Mouse (Mus musculus): ENCODE data around the gene March10. TPM values are rescaled to one million over a fixed set of nuclear protein-coding genes. Genes with fewer than 3 reads are reported as not detected.

Gene March10
- polyA plus RNA-seq, 1 experiment, result 0.13 TPM

DNA sequence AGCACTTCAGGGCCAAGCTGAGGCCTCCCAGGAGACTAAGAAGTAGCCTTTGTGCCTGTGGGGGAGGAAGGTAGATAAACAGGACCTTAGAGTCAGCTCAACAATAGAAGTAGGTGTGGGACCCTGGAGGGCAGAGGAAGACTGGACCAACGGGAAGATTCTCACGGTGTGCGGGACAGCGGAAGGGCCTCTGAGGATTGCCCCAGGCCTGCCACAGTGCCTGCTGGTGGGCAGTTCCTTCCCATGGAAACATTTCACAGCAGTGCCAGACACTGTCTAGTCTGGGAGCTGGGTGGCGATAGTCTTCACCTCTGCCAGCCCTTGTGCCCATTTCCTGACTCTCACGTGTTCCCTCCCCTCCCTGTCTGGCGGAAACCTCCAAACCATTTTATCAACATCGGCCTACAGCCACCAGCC, 12.6 kb upstream of the March10 start:
- Histone ChIP-seq H3ac (ENCODE audit: control insufficient read depth, insufficient read length) (no peak overlapping the region), H3K4me2 (ENCODE audit: low read depth) (no peak overlapping the region), H3K79me2 (ENCODE audit: control insufficient read depth, insufficient read depth) (no peaks in the 10 kb centered on the region), H3K36me3 (ENCODE audit: control insufficient read depth, insufficient read depth) (no peaks in the 10 kb centered on the region), H3K4me3 (no peak overlapping the region), H3K27me3 (ENCODE audit: control insufficient read depth, insufficient read depth, insufficient read length) (no peaks in the 10 kb centered on the region)
- TF ChIP-seq POLR2A (IDR thresholded peaks at IDR 0.05; ENCODE audit: insufficient read length, low read depth), result no peak
- no peak for TF ChIP-seq REST (IDR thresholded peaks at IDR 0.05; ENCODE audit: insufficient read depth, insufficient read length)
- TF ChIP-seq MAX (IDR thresholded peaks at IDR 0.05; ENCODE audit: low read depth), result no peak
- no peak for TF ChIP-seq SRF (IDR thresholded peaks at IDR 0.05; ENCODE audit: control insufficient read depth, insufficient read length, low read depth)
- no peak for TF ChIP-seq CEBPB (IDR thresholded peaks at IDR 0.05; ENCODE audit: insufficient read depth, poor library complexity, severe bottlenecking)
- TF ChIP-seq TCF12 (IDR thresholded peaks at IDR 0.05; ENCODE audit: insufficient read depth, poor library complexity, severe bottlenecking), result no peak
- TF ChIP-seq MYOD1 (IDR thresholded peaks at IDR 0.05; ENCODE audit: control insufficient read depth in 1 of 3, insufficient read length in 2 of 3, low read depth in 2 of 3), result no peak
- no peak for TF ChIP-seq POLR2AphosphoS2 (IDR thresholded peaks at IDR 0.05; ENCODE audit: insufficient read length, low read depth)

DNA sequence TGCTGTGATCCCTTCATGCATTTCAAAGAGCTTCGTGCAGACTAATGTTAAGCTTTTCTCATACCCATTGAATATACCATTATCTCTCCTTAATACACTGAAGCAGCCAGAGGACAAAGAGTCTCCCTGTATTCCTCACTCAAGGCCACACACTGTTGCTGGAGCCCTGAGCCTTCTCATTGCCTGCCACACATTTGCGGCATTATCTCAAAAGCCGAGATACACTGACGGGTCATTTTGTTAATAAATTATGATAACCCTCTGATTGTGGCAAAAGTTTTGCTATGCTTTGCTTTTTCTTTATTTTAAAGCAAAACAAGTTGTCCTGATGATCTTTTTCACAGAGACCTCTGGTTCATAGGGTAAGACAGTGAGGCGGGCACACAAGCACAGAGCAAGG, 11.9 kb upstream of the March10 start:
- Histone ChIP-seq H3ac (ENCODE audit: control insufficient read depth, insufficient read length) (no peak overlapping the region), H3K4me2 (ENCODE audit: low read depth) (no peak overlapping the region), H3K27me3 (ENCODE audit: control insufficient read depth, insufficient read depth, insufficient read length) (no peaks in the 10 kb centered on the region), H3K4me3 (no peak overlapping the region), H3K79me2 (ENCODE audit: control insufficient read depth, insufficient read depth) (no peaks in the 10 kb centered on the region), H3K36me3 (ENCODE audit: control insufficient read depth, insufficient read depth) (no peaks in the 10 kb centered on the region)
- no peak for TF ChIP-seq SRF (IDR thresholded peaks at IDR 0.05; ENCODE audit: control insufficient read depth, insufficient read length, low read depth)
- no peak for TF ChIP-seq MYOG (IDR thresholded peaks at IDR 0.05; ENCODE audit: control insufficient read depth in 1 of 3, insufficient read depth in 1 of 3, insufficient read length in 2 of 3, low read depth in 2 of 3)
- no peak for TF ChIP-seq TCF12 (IDR thresholded peaks at IDR 0.05; ENCODE audit: insufficient read depth, poor library complexity, severe bottlenecking)
- TF ChIP-seq E2F4 (IDR thresholded peaks at IDR 0.05; ENCODE audit: insufficient read depth), result no peak
- no peak for TF ChIP-seq MYOD1 (IDR thresholded peaks at IDR 0.05; ENCODE audit: control insufficient read depth in 1 of 3, insufficient read length in 2 of 3, low read depth in 2 of 3)

DNA sequence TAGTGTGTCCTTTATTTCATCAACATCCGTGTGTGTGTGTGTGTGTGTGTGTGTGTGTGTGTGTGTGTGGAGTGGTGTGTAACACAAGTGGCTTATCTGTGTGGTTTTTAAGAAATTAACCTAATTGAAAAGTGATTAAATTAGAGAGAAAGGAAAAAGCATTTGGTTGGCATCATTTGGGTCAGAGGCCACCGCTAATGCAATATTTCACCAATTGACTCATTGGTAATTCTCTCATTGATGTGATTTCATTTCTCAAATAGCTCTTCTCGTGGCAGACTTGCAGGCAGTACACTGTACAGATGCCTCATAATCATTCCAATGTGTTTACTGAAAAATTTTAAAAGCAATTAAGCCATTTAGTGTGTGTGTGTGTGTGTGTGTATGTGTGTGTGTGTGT, 11.3 kb upstream of the March10 start:
- H3K4me2 ChIP-seq (ENCODE audit: low read depth), result peak overlapping the region; percentile 64
- H3K4me3 ChIP-seq, result no peak overlapping the region
- H3K79me2 ChIP-seq (ENCODE audit: control insufficient read depth, insufficient read depth), result no peaks in the 10 kb centered on the region
- H3K36me3 ChIP-seq (ENCODE audit: control insufficient read depth, insufficient read depth), result no peaks in the 10 kb centered on the region
- no peak overlapping the region for H3ac ChIP-seq (ENCODE audit: control insufficient read depth, insufficient read length)
- no peak for TF ChIP-seq USF1 (IDR thresholded peaks at IDR 0.05; ENCODE audit: low read depth)
- no peak for TF ChIP-seq POLR2AphosphoS2 (IDR thresholded peaks at IDR 0.05; ENCODE audit: insufficient read length, low read depth)
- no peak for TF ChIP-seq CEBPB (IDR thresholded peaks at IDR 0.05; ENCODE audit: insufficient read depth, poor library complexity, severe bottlenecking)
- no peak for TF ChIP-seq SRF (IDR thresholded peaks at IDR 0.05; ENCODE audit: control insufficient read depth, insufficient read length, low read depth)
- no peak for TF ChIP-seq MYOD1 (IDR thresholded peaks at IDR 0.05; ENCODE audit: control insufficient read depth in 1 of 3, insufficient read length in 2 of 3, low read depth in 2 of 3)
- TF ChIP-seq TCF3 (IDR thresholded peaks at IDR 0.05; ENCODE audit: insufficient read length, low read depth), result no peak
- TF ChIP-seq MYOG (IDR thresholded peaks at IDR 0.05; ENCODE audit: control insufficient read depth in 1 of 3, insufficient read depth in 1 of 3, insufficient read length in 2 of 3, low read depth in 2 of 3), result no peak
- TF ChIP-seq REST (IDR thresholded peaks at IDR 0.05; ENCODE audit: insufficient read depth, insufficient read length), result no peak
- no peak for TF ChIP-seq TCF12 (IDR thresholded peaks at IDR 0.05; ENCODE audit: insufficient read depth, poor library complexity, severe bottlenecking)
- TF ChIP-seq E2F4 (IDR thresholded peaks at IDR 0.05; ENCODE audit: insufficient read depth), result no peak
- no peak for TF ChIP-seq MAX (IDR thresholded peaks at IDR 0.05; ENCODE audit: low read depth)
- no peak for TF ChIP-seq POLR2A (IDR thresholded peaks at IDR 0.05; ENCODE audit: insufficient read length, low read depth)
- H3K27me3 ChIP-seq (ENCODE audit: control insufficient read depth, insufficient read depth, insufficient read length), result no peaks in the 10 kb centered on the region

DNA sequence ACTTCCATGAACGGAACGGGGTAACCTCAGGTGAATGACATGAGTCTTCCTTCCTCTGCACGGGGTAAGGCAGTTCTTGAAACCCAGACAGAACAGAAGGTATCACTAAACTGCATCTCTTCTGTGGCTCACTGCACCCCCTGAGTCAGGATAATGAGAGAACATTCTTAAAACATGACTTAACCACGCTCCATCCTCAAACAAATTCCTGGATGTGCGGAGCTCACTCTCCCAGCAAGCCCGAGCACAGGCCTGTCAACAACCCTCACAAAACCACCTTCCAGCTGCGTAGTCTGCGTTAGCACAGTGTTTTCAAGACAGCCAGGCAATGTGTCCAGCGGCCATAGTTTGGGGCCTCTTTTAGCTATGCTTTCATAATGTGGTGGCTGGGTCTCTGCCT, 10.7 kb upstream of the March10 start:
- H3K36me3 ChIP-seq (ENCODE audit: control insufficient read depth, insufficient read depth), result no peaks in the 10 kb centered on the region

DNA sequence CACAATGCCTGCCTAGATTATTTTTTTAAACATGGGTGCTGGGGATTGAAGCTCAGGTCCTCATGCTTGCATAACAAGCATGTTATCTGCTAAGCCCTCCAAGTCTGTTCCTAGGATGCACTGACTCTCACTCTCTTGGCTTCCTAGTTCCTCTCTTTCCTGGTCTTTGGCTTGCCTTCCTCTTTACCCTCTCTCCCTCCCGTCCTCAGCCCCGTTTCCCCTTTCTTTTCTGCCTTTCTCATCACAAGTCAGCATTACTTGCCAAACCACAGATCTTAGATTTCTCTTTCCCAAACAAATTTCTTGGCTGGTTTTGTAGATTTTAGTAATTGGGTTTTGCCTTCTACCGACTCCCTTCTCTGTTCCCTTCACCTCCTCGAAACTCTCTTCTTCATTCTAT, 10.2 kb upstream of the March10 start:
- Histone ChIP-seq H3ac (ENCODE audit: control insufficient read depth, insufficient read length) (no peak overlapping the region), H3K79me2 (ENCODE audit: control insufficient read depth, insufficient read depth) (no peaks in the 10 kb centered on the region), H3K4me2 (ENCODE audit: low read depth) (peak overlapping the region; percentile 41), H3K4me3 (no peak overlapping the region), H3K36me3 (ENCODE audit: control insufficient read depth, insufficient read depth) (no peaks in the 10 kb centered on the region), H3K27me3 (ENCODE audit: control insufficient read depth, insufficient read depth, insufficient read length) (no peaks in the 10 kb centered on the region)
- TF ChIP-seq MAX (IDR thresholded peaks at IDR 0.05; ENCODE audit: low read depth) (no peak), MYOD1 (IDR thresholded peaks at IDR 0.05; ENCODE audit: control insufficient read depth in 1 of 3, insufficient read length in 2 of 3, low read depth in 2 of 3) (no peak), CEBPB (IDR thresholded peaks at IDR 0.05; ENCODE audit: insufficient read depth, poor library complexity, severe bottlenecking) (no peak), USF1 (IDR thresholded peaks at IDR 0.05; ENCODE audit: low read depth) (no peak), REST (IDR thresholded peaks at IDR 0.05; ENCODE audit: insufficient read depth, insufficient read length) (no peak), POLR2AphosphoS2 (IDR thresholded peaks at IDR 0.05; ENCODE audit: insufficient read length, low read depth) (no peak), TCF3 (IDR thresholded peaks at IDR 0.05; ENCODE audit: insufficient read length, low read depth) (no peak), POLR2A (IDR thresholded peaks at IDR 0.05; ENCODE audit: insufficient read length, low read depth) (no peak), TCF12 (IDR thresholded peaks at IDR 0.05; ENCODE audit: insufficient read depth, poor library complexity, severe bottlenecking) (no peak)

More for the DNA sequence above, 10.7 kb upstream of the March10 start:
- peak overlapping the region; percentile 64 for H3K4me2 ChIP-seq (ENCODE audit: low read depth)
- no peaks in the 10 kb centered on the region for H3K79me2 ChIP-seq (ENCODE audit: control insufficient read depth, insufficient read depth)
- TF ChIP-seq USF1 (IDR thresholded peaks at IDR 0.05; ENCODE audit: low read depth) (no peak), SRF (IDR thresholded peaks at IDR 0.05; ENCODE audit: control insufficient read depth, insufficient read length, low read depth) (no peak), POLR2AphosphoS2 (IDR thresholded peaks at IDR 0.05; ENCODE audit: insufficient read length, low read depth) (no peak), MYOD1 (IDR thresholded peaks at IDR 0.05; ENCODE audit: control insufficient read depth in 1 of 3, insufficient read length in 2 of 3, low read depth in 2 of 3) (peak in 1 of 3 experiments; percentile 24), E2F4 (IDR thresholded peaks at IDR 0.05; ENCODE audit: insufficient read depth) (no peak), MYOG (IDR thresholded peaks at IDR 0.05; ENCODE audit: control insufficient read depth in 1 of 3, insufficient read depth in 1 of 3, insufficient read length in 2 of 3, low read depth in 2 of 3) (no peak)
- no peak overlapping the region for H3K4me3 ChIP-seq
- no peak overlapping the region for H3ac ChIP-seq (ENCODE audit: control insufficient read depth, insufficient read length)
- no peaks in the 10 kb centered on the region for H3K27me3 ChIP-seq (ENCODE audit: control insufficient read depth, insufficient read depth, insufficient read length)
